Mouse (Mus musculus): ENCODE data around the gene Scly. TPM values are rescaled to one million over a fixed set of nuclear protein-coding genes. Genes with fewer than 3 reads are reported as not detected.

Scly gene
- polyA plus RNA-seq, 1 experiment, result 13.6 TPM

DNA sequence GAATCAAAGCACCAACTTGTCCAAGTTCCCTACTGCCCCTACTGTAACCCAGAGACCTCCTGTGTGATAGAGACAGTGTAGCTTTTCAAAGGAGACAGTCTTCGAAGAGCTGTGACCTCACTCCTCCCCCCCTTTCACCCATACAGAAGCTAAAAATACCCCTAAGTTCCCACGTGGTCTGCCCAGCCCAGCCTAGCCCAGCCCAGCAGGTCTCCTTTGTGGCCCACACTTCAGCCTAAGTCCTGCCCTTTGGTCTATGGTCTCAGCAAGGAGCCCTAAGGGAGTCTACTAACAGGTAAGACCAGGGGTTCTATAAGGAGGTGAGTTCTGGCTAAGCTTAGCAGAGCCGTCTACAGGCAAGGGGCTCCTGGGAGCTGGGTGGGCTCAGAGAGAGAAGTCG lies 52.7 kb downstream of the Scly start, which contains the start of gene Klhl30:
TSS of gene Klhl30 (plus strand) at position 176 of the 400 bp plus-strand sequence.
- peaks cover 14% of the 10 kb centered on the region for H3K4me1 ChIP-seq
- no peak within 1 kb of the TSS for H3K4me3 ChIP-seq (replicated peaks)
- no peaks in the 10 kb centered on the region for H3K9me3 ChIP-seq
- TF ChIP-seq GATA1 (IDR thresholded peaks at IDR 0.05; ENCODE audit: borderline replicate concordance, low read length), result no peak
- H3K36me3 ChIP-seq (replicated peaks; ENCODE audit: low read length), result no peaks in the 10 kb centered on the region
- peaks cover 78% of the 10 kb centered on the region for H3K27me3 ChIP-seq (replicated peaks)

DNA sequence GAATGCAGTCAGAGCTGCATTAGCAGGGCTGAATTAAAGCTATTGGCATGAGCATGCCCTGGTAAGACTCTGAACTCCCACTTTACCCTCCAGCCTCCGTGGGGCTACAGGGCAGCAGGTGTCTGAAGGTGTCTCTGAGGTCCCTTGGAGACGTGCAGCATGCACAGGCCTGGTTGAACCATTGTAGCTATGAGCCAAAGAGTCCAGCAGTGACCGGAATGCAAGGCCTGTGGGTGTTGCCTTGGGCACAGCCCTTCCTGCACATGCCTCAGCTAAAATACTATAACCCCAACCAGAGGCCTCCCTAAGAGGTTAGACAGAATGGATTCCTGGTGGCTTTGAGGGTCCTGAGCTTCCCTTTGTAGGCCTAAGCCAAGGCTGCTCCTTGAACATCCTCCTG lies 53.1 kb downstream of the Scly start:
- no peak overlapping the region for H3K4me3 ChIP-seq (replicated peaks)
- H3K9me3 ChIP-seq, result no peaks in the 10 kb centered on the region
- peaks cover 14% of the 10 kb centered on the region for H3K4me1 ChIP-seq
- TF ChIP-seq FLI1 (IDR thresholded peaks at IDR 0.05; ENCODE audit: low read length) (no peak), GATA1 (IDR thresholded peaks at IDR 0.05; ENCODE audit: borderline replicate concordance, low read length) (no peak)
- H3K36me3 ChIP-seq (replicated peaks; ENCODE audit: low read length), result no peaks in the 10 kb centered on the region
- peaks cover 78% of the 10 kb centered on the region for H3K27me3 ChIP-seq (replicated peaks)

DNA sequence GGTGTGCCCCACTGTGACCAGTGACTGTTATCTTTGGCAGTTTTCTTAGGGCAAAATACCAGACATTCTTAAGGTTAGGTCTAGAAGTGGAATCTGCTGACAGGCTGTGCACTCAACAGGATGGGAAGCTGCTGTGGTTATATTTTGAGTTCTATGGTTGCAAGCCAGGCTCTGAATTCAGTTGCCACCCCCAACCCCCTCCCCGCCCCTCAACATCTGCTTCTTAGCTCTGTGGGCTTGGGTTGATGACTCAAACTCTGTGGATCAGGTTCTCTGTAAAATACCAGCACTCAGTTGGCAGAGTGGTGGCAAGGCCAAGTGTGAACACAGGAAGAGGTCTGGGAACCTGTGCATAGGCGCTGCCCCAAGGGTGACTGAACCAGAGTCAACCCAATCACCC lies 54.1 kb downstream of the Scly start:
- TF ChIP-seq FLI1 (IDR thresholded peaks at IDR 0.05; ENCODE audit: low read length), result no peak
- no peak for TF ChIP-seq GATA1 (IDR thresholded peaks at IDR 0.05; ENCODE audit: borderline replicate concordance, low read length)
- peaks cover 14% of the 10 kb centered on the region for H3K4me1 ChIP-seq
- H3K27me3 ChIP-seq (replicated peaks), result peaks cover 78% of the 10 kb centered on the region
- no peak overlapping the region for H3K4me3 ChIP-seq (replicated peaks)
- no peaks in the 10 kb centered on the region for H3K9me3 ChIP-seq
- H3K36me3 ChIP-seq (replicated peaks; ENCODE audit: low read length), result no peaks in the 10 kb centered on the region

DNA sequence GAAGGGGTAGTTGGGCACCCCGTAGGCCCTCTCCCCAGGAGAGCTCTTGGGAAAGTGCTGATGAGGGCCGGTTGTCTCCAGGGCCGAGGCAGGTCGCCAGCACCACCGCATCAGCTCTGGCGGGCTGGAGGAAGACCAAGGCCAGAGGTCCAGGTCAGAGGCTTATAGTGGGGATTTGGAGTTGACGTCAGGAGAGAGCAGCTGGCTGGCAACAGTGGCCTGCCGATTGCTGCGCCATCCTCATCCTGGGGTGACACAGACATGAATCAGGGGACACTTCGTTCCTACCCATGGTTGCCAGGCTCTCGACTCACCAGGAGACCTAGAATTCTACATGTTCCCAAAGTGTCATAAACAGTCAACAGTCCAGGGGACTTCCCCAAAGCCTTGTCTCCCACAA lies 58.0 kb downstream of the Scly start:
- Histone ChIP-seq H3K4me1 (peaks cover 3% of the 10 kb centered on the region; the same call in 1 of the 2 replicates), H3K27me3 (replicated peaks) (peaks cover 84% of the 10 kb centered on the region), H3K9me3 (no peaks in the 10 kb centered on the region), H3K4me3 (replicated peaks) (no peak overlapping the region), H3K36me3 (replicated peaks; ENCODE audit: low read length) (no peaks in the 10 kb centered on the region)
- no peak for TF ChIP-seq GATA1 (IDR thresholded peaks at IDR 0.05; ENCODE audit: borderline replicate concordance, low read length)
- TF ChIP-seq FLI1 (IDR thresholded peaks at IDR 0.05; ENCODE audit: low read length), result no peak

DNA sequence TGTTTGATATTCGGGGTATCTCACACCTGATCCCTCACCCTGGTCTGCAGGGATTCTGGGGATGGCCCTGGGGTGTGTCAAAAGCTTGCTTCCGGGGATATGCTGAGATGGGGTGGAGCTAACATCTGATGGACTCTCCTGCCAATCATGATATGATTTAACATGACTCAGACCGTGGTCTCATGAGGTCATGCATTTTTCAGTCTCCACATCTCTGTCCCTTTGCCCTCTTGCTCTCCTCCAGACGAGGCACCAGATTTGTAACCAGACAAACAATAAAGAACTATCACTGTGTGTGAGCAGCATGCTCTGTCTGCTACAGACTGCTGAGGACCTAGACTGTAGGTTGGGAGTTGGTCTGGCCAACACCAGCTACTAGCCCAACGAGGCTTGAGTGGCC lies 64.0 kb downstream of the Scly start:
- peaks cover 4% of the 10 kb centered on the region for H3K36me3 ChIP-seq (replicated peaks; ENCODE audit: low read length)
- peaks cover 79% of the 10 kb centered on the region for H3K27me3 ChIP-seq (replicated peaks)
- no peak for TF ChIP-seq GATA1 (IDR thresholded peaks at IDR 0.05; ENCODE audit: borderline replicate concordance, low read length)
- no peak for TF ChIP-seq FLI1 (IDR thresholded peaks at IDR 0.05; ENCODE audit: low read length)
- peaks cover 37% of the 10 kb centered on the region for H3K9me3 ChIP-seq
- H3K4me3 ChIP-seq (replicated peaks), result no peak overlapping the region
- peaks cover 15% of the 10 kb centered on the region for H3K4me1 ChIP-seq

DNA sequence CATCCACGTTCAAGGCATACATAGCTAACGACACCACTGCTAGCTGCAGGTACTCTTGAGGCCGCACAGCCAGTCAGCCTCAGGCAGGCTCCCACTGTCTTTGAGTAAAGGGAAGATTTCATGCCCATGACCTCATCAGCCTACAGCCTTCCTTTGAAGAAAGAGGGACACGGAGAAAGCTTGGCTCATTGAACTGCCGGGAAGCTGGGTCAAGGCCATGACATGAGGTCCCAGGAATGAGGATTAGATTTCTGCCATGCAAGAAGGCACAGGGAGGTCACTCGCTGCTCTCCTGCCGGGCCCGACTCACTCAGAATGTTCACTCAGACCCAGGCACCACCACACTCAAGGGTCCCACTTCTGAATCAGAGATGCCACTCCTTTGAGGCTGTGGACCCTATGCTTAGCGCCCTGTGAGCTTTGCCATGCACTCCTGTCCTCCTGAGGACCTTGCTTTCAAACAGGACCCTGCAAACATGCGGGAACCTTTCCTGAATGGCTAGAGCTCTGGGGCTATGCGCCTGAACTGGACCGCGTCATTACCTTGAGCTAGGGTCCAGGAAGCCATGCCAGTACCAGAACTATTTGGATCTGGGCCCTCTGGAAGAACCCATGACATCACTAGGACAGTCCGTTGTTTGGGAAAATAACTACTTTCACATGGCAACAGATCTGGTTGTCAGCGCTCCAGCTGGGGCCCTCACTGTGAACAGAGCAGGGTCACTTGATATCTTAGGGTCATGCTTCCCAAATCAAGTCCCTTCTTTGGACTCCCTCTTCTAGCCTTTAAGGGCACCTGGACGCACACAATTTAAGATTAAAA lies 66.9 kb downstream of the Scly start:
- H3K9me3 ChIP-seq, result peaks cover 37% of the 10 kb centered on the region
- peaks cover 20% of the 10 kb centered on the region for H3K4me1 ChIP-seq
- H3K36me3 ChIP-seq (replicated peaks; ENCODE audit: low read length), result peaks cover 22% of the 10 kb centered on the region
- TF ChIP-seq GATA1 (IDR thresholded peaks at IDR 0.05; ENCODE audit: borderline replicate concordance, low read length), result no peak
- TF ChIP-seq FLI1 (IDR thresholded peaks at IDR 0.05; ENCODE audit: low read length), result no peak
- no peak overlapping the region for H3K4me3 ChIP-seq (replicated peaks)
- peaks cover 63% of the 10 kb centered on the region for H3K27me3 ChIP-seq (replicated peaks)

DNA sequence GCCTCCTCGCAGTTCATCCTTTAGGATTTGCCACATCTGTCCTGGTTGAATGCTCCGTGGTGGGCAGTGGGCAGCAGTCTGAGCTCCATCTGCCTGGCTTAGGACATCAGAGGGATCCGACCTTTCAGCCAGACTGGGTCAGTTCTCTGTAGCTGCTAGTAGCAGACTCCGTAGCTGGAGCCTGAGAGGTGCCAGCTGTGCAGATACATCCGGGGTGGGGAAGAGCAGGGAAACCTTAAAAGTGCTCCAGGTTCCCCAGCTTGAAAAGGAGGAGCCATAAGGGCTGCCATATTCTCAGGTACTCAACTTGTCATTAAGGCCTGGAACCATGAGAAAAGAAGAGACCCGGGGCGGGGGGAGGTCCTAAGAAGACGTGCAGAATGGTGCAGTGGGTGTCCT lies 67.7 kb downstream of the Scly start:
- H3K9me3 ChIP-seq, result peaks cover 37% of the 10 kb centered on the region
- H3K4me3 ChIP-seq (replicated peaks), result peak overlapping the region; percentile 91
- TF ChIP-seq GATA1 (IDR thresholded peaks at IDR 0.05; ENCODE audit: borderline replicate concordance, low read length), result no peak
- no peak for TF ChIP-seq FLI1 (IDR thresholded peaks at IDR 0.05; ENCODE audit: low read length)
- H3K4me1 ChIP-seq, result peaks cover 20% of the 10 kb centered on the region
- peaks cover 58% of the 10 kb centered on the region for H3K27me3 ChIP-seq (replicated peaks)
- H3K36me3 ChIP-seq (replicated peaks; ENCODE audit: low read length), result peaks cover 29% of the 10 kb centered on the region

DNA sequence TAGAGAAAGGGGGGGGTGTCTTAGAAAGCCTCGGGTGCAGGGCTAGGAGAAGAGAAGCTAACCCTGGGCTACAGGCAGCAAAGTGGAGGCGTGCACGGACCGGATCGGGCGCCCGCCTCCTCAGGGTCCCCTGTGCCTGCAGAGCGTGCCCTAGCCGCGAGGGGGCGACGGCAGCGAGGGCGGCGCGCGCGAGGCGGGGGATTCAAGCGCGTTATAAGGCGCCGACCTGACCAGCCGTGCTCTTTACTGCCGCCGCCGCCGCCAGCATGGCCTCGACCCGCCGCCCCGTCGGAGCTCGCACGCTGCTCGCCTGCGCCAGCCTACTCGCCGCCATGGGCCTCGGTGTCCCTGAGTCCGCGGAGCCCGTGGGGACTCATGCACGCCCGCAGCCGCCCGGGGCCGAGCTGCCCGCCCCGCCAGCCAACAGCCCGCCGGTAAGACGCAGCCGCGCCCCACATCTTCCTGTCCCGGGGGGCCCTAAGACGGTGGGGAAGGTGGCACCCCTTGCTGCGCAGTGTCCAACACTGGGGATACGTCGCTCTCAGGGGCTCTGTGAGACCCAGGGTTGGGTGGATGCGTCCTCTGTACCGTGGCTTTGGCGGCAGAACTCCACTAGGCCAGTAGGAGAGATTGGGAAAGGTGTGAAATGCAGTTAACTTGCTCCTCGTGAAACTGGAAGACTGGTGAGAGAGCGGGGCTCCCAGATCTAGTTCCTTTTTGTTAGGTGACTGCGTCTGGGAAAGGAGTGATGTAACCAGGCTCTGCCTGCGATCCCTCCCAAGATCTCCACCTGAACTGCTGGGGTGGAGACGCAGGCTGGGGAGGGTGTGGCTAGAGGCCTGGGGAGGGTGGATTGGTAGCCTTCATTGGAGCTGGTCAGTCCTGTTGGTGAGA lies 68.3 kb downstream of the Scly start, which contains the start of gene Erfe:
TSS of gene Erfe (plus strand) at position 216 of the 894 bp plus-strand sequence.
- Histone ChIP-seq H3K36me3 (replicated peaks; ENCODE audit: low read length) (peaks cover 36% of the 10 kb centered on the region), H3K4me3 (replicated peaks) (peak within 1 kb of the TSS; percentile 91), H3K9me3 (peaks cover 36% of the 10 kb centered on the region), H3K4me1 (peaks cover 20% of the 10 kb centered on the region), H3K27me3 (replicated peaks) (peaks cover 51% of the 10 kb centered on the region)
- TF ChIP-seq GATA1 (IDR thresholded peaks at IDR 0.05; ENCODE audit: borderline replicate concordance, low read length) (no peak), FLI1 (IDR thresholded peaks at IDR 0.05; ENCODE audit: low read length) (no peak)

DNA sequence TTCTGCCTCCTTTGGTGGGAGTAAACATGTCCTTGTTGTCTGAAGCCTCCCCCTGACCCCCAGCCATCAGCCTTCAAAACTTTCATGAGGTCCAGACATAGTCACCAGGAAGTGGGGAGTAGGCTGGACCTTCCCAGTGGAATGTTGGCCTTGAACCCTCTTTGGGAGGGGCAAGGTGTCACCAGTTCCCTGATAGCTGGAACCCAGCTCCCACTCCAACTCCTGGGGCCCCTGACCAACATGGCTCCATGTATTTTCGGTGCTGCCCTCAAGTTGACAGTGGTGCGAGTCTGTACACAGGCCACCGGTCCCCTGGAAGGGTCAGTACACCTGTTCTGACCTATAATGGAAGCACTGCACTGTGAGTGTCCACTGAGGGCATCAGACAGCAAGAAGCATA lies 69.2 kb downstream of the Scly start:
- Histone ChIP-seq H3K4me1 (peaks cover 20% of the 10 kb centered on the region), H3K4me3 (replicated peaks) (no peak overlapping the region)

More for the DNA sequence above, 69.2 kb downstream of the Scly start:
- Histone ChIP-seq H3K27me3 (replicated peaks) (peaks cover 43% of the 10 kb centered on the region), H3K9me3 (peaks cover 29% of the 10 kb centered on the region), H3K36me3 (replicated peaks; ENCODE audit: low read length) (peaks cover 44% of the 10 kb centered on the region)
- no peak for TF ChIP-seq FLI1 (IDR thresholded peaks at IDR 0.05; ENCODE audit: low read length)
- TF ChIP-seq GATA1 (IDR thresholded peaks at IDR 0.05; ENCODE audit: borderline replicate concordance, low read length), result no peak

Measured in megakaryocyte, embryonic 14.5 days (primary cell).